Mouse (Mus musculus) CH12.LX (cell line): ENCODE results near the gene Stx8.

Source experiments
- CTCF ChIP-seq, 2 experiments: IDR thresholded peaks in 1 of 2; conservative IDR thresholded peaks in 1 of 2; 2 replicates each; pipeline ENCODE4 v1.5.1; 2011 to 2012; ENCODE audit warnings: low read depth in 2 of 2, low read length in 2 of 2, improper control_type of control experiment in 1 of 2, inconsistent platforms in 1 of 2, mild to moderate bottlenecking in 1 of 2, moderate library complexity in 1 of 2
- HCFC1 ChIP-seq: IDR thresholded peaks from 2 replicates; pipeline ENCODE4 v1.6.1; 2012; ENCODE audit warnings: low read depth, mild to moderate bottlenecking, inconsistent platforms, low read length, improper control_type of control experiment
- MAX ChIP-seq: IDR thresholded peaks from 2 replicates; pipeline ENCODE4 v1.6.1; 2011; ENCODE audit warnings: low read length, improper control_type of control experiment
- SMC3 ChIP-seq: IDR thresholded peaks from 2 replicates; pipeline ENCODE4 v1.6.1; 2011; ENCODE audit warnings: low read depth, low read length, improper control_type of control experiment
- TBP ChIP-seq: conservative IDR thresholded peaks from 2 replicates; pipeline ENCODE4 v1.6.1; 2011; ENCODE audit warnings: low read depth, low read length, improper control_type of control experiment
- USF1 ChIP-seq: IDR thresholded peaks from 2 replicates; pipeline ENCODE4 v1.6.1; 2014; ENCODE audit warnings: low read depth, mild to moderate bottlenecking, inconsistent platforms, low read length, improper control_type of control experiment
- ZC3H11A ChIP-seq: IDR thresholded peaks from 2 replicates; pipeline ENCODE4 v1.6.1; 2012; ENCODE audit warnings: low read depth, mild to moderate bottlenecking, inconsistent platforms, low read length, improper control_type of control experiment

- TF ChIP-seq CTCF (conservative IDR thresholded peaks at IDR 0.05 in 1 of 2, IDR thresholded peaks at IDR 0.05 in 1 of 2; ENCODE audit: low read depth in 2 of 2, low read length in 2 of 2), result no peak
- TF ChIP-seq MAX, result no peak
- no peak for TF ChIP-seq USF1
- TF ChIP-seq ZC3H11A, result no peak
- no peak for TF ChIP-seq SMC3
- TF ChIP-seq HCFC1, result no peak
- TF ChIP-seq TBP, result no peak
Observed at GRCm38 (mm10) chr11:67926348-67927055, 39.5 kb upstream of the Stx8 start.
